Mouse (Mus musculus) CH12F3 (cell line): ENCODE measurements around the gene Lpin1.

Experiments used
- in situ Hi-C: fragments of 300-500 bp; cut with MboI; formaldehyde crosslinking; loops from 2 replicates; pipeline ENCODE4 v1.14.3; 2020; ENCODE audit warnings: low sequenced_read_pairs

Gene Lpin1

GRCm38 (mm10) chr12:16620230-16620629 is 9.5 kb upstream of the Lpin1 start:
- in situ Hi-C loops = no loop called here

GRCm38 (mm10) chr12:16619453-16619852 is 8.7 kb upstream of the Lpin1 start:
- in situ Hi-C loops = no loop called here

GRCm38 (mm10) chr12:16618512-16619274 is 7.9 kb upstream of the Lpin1 start:
- in situ Hi-C loops = no loop called here

- in situ Hi-C loops = no loop called here
Measured at GRCm38 (mm10) chr12:16615738-16616137, 5.0 kb upstream of the Lpin1 start.

- in situ Hi-C loops = no loop called here
Measured at GRCm38 (mm10) chr12:16614556-16614955, 3.8 kb upstream of the Lpin1 start.

- in situ Hi-C loops = no loop called here
Measured at GRCm38 (mm10) chr12:16605624-16606023, 5.1 kb downstream of the Lpin1 start.

GRCm38 (mm10) chr12:16602271-16602670 is 8.5 kb downstream of the Lpin1 start:
- in situ Hi-C loops = no loop called here

GRCm38 (mm10) chr12:16600374-16600773 is 10.4 kb downstream of the Lpin1 start:
- in situ Hi-C loops = no loop called here

- in situ Hi-C loops = no loop called here
Measured at GRCm38 (mm10) chr12:16599359-16599758, 11.4 kb downstream of the Lpin1 start.

- in situ Hi-C loops = no loop called here
Measured at GRCm38 (mm10) chr12:16593761-16594160, 17.0 kb downstream of the Lpin1 start.

- in situ Hi-C loops = no loop called here
Measured at GRCm38 (mm10) chr12:16593014-16593413, 17.8 kb downstream of the Lpin1 start.

GRCm38 (mm10) chr12:16592451-16592850 is 18.3 kb downstream of the Lpin1 start:
- in situ Hi-C loops = no loop called here

GRCm38 (mm10) chr12:16591453-16592200 is 19.1 kb downstream of the Lpin1 start:
- in situ Hi-C loops = no loop called here

GRCm38 (mm10) chr12:16589966-16590365 is 20.8 kb downstream of the Lpin1 start:
- in situ Hi-C loops = no loop called here

GRCm38 (mm10) chr12:16589204-16589949 is 21.4 kb downstream of the Lpin1 start:
- in situ Hi-C loops = no loop called here

GRCm38 (mm10) chr12:16588396-16589042 is 22.2 kb downstream of the Lpin1 start:
- in situ Hi-C loops = no loop called here

- in situ Hi-C loops = no loop called here
Measured at GRCm38 (mm10) chr12:16587767-16588166, 23.0 kb downstream of the Lpin1 start.

GRCm38 (mm10) chr12:16587111-16587510 is 23.7 kb downstream of the Lpin1 start:
- in situ Hi-C loops = no loop called here

GRCm38 (mm10) chr12:16584964-16585363 is 25.8 kb downstream of the Lpin1 start:
- in situ Hi-C loops = no loop called here

GRCm38 (mm10) chr12:16584035-16584682 is 26.6 kb downstream of the Lpin1 start:
- in situ Hi-C loops = no loop called here
